Mouse (Mus musculus): ENCODE data around the gene Ppef2. TPM values are rescaled to one million over a fixed set of nuclear protein-coding genes. Genes with fewer than 3 reads are reported as not detected.

The Ppef2 gene
- polyA plus RNA-seq, 1 experiment from 2014 or later, result 0.68 TPM

GRCm38 (mm10) chr5:92263761-92264359, 7.8 kb upstream of the Ppef2 start:
- Histone ChIP-seq H3K4me2 (no peak overlapping the region), H3K4me1 (0 out of 2 replicates have a peak, but pooled peaks cover 10% of the 10 kb centered on the region), H3K4me3 (replicated peaks) (no peak overlapping the region), H3K27me3 (replicated peaks) (no peaks in the 10 kb centered on the region), H3K9me3 (no peaks in the 10 kb centered on the region), H3K27ac (no peak overlapping the region), H3K36me3 (no peaks in the 10 kb centered on the region), H3K9ac (no peak overlapping the region)
- peak; percentile 50; the same call in 1 of the 2 replicates for ATAC-seq (ENCODE audit: insufficient read depth, low FRiP score, low read depth)
- WGBS, result 51% methylated on average over 4 of the region's 4 CpGs

- Histone ChIP-seq H3K36me3 (no peaks in the 10 kb centered on the region), H3K27ac (no peak overlapping the region), H3K4me2 (no peak overlapping the region), H3K9me3 (no peaks in the 10 kb centered on the region), H3K9ac (no peak overlapping the region), H3K27me3 (replicated peaks) (no peaks in the 10 kb centered on the region), H3K4me1 (0 out of 2 replicates have a peak, but pooled peaks cover 10% of the 10 kb centered on the region), H3K4me3 (replicated peaks) (no peak overlapping the region)
- WGBS, result 82% methylated on average over 8 of the region's 8 CpGs
- ATAC-seq (ENCODE audit: insufficient read depth, low FRiP score, low read depth), result no peak
Measured at GRCm38 (mm10) chr5:92262646-92263045, 6.6 kb upstream of the Ppef2 start.

DNA sequence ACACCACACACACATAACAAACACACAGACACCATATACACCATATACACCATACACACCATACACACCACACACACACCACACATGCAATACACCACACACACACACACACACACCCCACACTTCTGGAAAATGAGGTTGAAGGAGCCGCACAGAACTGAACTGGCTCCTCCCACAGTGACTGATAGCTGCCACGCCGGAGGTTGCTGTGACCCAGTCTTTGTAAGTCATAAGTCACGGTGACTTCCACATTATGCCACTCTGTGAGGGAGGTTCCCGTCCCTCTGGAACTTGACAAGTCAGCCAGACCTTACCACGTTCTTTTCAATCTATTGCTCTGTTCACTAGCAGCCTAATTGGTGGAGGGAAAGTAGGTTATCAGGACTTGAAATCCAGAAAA, 1.6 kb downstream of the Ppef2 start:
- Histone ChIP-seq H3K4me1 (no peaks in the 10 kb centered on the region), H3K9me3 (no peaks in the 10 kb centered on the region), H3K27ac (no peak overlapping the region), H3K36me3 (no peaks in the 10 kb centered on the region), H3K4me2 (no peak overlapping the region), H3K27me3 (replicated peaks) (no peaks in the 10 kb centered on the region), H3K9ac (no peak overlapping the region), H3K4me3 (replicated peaks) (no peak overlapping the region)
- 57% methylated on average over 6 of the region's 6 CpGs for WGBS
- no peak for ATAC-seq (ENCODE audit: insufficient read depth, low FRiP score, low read depth)

DNA sequence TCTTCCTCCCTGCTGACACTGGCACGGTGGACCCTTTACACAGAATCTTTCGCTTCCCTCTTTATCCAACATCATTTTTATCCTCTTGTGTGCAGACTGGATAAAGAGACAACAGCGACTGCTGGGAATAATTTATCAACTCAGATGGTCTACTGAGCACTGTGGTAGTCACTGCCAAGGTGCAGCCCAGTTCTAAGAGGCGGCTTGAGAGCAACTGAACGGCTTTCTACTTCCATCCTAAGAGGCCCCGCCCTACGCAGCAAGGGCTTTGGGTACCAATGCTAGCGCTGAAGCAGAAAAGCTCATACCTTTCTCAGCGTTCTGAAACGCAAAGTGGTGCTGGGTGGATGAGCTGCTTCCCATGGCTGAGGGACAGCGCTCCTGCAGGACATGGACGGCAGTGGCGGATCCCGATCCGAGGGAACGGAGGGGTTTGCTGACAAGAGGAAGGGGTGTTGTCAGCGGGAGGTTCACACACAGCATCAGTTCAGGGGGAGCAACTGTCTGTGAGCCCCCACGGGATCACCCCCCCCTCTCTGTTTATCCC, 3.2 kb downstream of the Ppef2 start:
- Histone ChIP-seq H3K4me2 (peak overlapping the region; percentile 11; the same call in 1 of the 2 replicates), H3K27me3 (replicated peaks) (no peaks in the 10 kb centered on the region), H3K4me1 (no peaks in the 10 kb centered on the region), H3K4me3 (replicated peaks) (no peak overlapping the region), H3K27ac (no peak overlapping the region), H3K9ac (no peak overlapping the region), H3K9me3 (no peaks in the 10 kb centered on the region; the same call in 1 of the 2 replicates), H3K36me3 (no peaks in the 10 kb centered on the region)
- 0 out of 2 replicates have a peak, but pooled peaks have one; percentile 10 for ATAC-seq (ENCODE audit: insufficient read depth, low FRiP score, low read depth)
- WGBS, result 22% methylated on average over 18 of the region's 18 CpGs

DNA sequence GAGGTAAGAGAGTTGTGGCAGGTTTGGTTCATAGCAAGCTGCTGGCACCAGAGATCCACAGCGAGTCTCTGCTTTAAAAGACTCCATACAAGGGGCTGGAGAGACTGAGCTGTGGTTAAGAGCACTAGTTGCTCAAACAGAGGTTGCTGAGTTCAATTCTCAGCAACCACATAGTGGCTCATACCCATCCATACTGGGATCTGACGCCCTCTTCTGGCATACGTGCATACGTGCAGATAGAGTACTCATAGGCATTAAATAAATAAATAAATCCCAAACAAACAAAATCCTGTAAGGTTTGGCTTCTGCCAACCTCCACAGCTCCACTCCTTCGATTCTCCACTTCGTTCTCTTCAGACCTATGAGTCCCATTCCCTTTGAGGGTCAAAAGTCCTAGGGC, 4.0 kb downstream of the Ppef2 start:
- Histone ChIP-seq H3K36me3 (no peaks in the 10 kb centered on the region), H3K4me2 (no peak overlapping the region), H3K4me1 (no peaks in the 10 kb centered on the region), H3K27me3 (replicated peaks) (no peaks in the 10 kb centered on the region), H3K9ac (no peak overlapping the region), H3K4me3 (replicated peaks) (no peak overlapping the region), H3K27ac (no peak overlapping the region), H3K9me3 (no peaks in the 10 kb centered on the region; the same call in 1 of the 2 replicates)
- no peak for ATAC-seq (ENCODE audit: insufficient read depth, low FRiP score, low read depth)
- 92% methylated on average over 6 of the region's 6 CpGs for WGBS

DNA sequence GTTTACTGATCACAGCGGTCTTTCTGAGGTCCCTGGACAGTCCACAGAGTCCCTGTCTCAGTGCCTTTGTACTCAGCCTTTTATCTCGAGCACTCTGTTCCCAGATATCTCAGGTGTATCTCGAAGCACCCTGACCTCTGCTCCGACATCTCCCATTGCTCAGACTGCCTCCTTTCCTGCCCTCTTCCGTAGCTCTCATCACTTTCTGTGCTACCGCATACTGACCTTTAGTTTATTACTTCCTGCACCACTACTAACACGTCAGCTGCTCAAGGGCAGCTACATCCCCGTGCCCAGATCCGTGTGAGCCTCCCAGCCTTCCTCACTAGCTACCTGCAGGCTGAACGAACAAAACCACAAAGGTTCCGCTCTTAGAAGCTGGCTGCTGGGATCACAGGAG, 7.5 kb downstream of the Ppef2 start:
- Histone ChIP-seq H3K4me1 (no peaks in the 10 kb centered on the region), H3K4me2 (no peak overlapping the region), H3K36me3 (no peaks in the 10 kb centered on the region), H3K27ac (no peak overlapping the region), H3K27me3 (replicated peaks) (no peaks in the 10 kb centered on the region), H3K4me3 (replicated peaks) (no peak overlapping the region), H3K9ac (no peak overlapping the region), H3K9me3 (no peaks in the 10 kb centered on the region; the same call in 1 of the 2 replicates)
- no peak for ATAC-seq (ENCODE audit: insufficient read depth, low FRiP score, low read depth)
- WGBS, result 82% methylated on average over 11 of the region's 11 CpGs

DNA sequence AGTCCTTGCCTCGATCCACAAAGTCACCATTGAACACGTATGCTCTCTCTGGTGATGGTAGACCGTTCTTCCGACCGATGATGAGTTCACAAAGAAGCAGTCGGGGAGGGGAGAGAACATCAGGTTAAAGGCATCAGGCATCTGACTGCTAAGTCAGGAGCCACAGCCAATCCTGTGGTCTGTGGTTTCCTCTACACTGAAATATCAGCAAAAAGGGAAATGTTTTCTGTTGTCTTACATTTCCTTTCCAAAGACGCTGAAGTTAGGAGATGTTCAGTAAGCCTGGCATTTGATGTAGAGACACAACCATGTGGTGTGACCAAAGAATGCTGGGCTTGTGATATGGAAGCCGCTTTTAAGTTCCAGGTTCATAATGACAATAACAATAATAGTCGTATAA, 10.6 kb downstream of the Ppef2 start:
- Histone ChIP-seq H3K36me3 (no peaks in the 10 kb centered on the region), H3K9me3 (no peaks in the 10 kb centered on the region; the same call in 1 of the 2 replicates), H3K9ac (no peak overlapping the region), H3K4me1 (no peaks in the 10 kb centered on the region), H3K4me3 (replicated peaks) (no peak overlapping the region), H3K27ac (no peak overlapping the region), H3K4me2 (no peak overlapping the region), H3K27me3 (replicated peaks) (no peaks in the 10 kb centered on the region)
- 85% methylated on average over 9 of the region's 9 CpGs for WGBS
- ATAC-seq (ENCODE audit: insufficient read depth, low FRiP score, low read depth), result no peak

DNA sequence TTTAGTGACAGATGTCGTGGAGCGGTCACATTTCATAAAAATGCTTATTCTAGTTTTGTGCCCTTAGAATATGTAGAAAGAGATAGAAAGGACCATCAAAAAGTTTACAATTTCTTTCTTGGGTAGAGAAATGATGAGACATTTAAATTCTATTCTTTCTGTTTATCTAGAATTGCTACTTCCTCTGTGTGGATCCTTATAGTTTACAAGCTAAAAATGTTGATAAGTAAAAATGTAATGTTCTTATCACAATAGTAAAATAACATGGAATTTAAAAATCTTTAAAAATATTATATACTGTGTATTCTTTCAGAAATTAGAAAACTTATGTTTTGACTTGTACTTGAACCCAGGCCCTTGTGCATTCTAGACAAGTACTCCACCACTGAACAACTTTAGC, 11.2 kb downstream of the Ppef2 start:
- no peaks in the 10 kb centered on the region; the same call in 1 of the 2 replicates for H3K9me3 ChIP-seq
- no peak overlapping the region for H3K4me2 ChIP-seq
- ATAC-seq (ENCODE audit: insufficient read depth, low FRiP score, low read depth), result no peak
- H3K36me3 ChIP-seq, result no peaks in the 10 kb centered on the region
- H3K27me3 ChIP-seq (replicated peaks), result no peaks in the 10 kb centered on the region
- whole genome bisulfite sequencing, result 96% methylated on average over 2 of the region's 2 CpGs
- H3K9ac ChIP-seq, result no peak overlapping the region
- H3K4me1 ChIP-seq, result no peaks in the 10 kb centered on the region
- no peak overlapping the region for H3K27ac ChIP-seq
- H3K4me3 ChIP-seq (replicated peaks), result no peak overlapping the region

- no peaks in the 10 kb centered on the region for H3K9me3 ChIP-seq
- no peak overlapping the region for H3K9ac ChIP-seq
- no peaks in the 10 kb centered on the region for H3K36me3 ChIP-seq
- H3K27me3 ChIP-seq (replicated peaks), result no peaks in the 10 kb centered on the region
- H3K4me3 ChIP-seq (replicated peaks), result no peak overlapping the region
- H3K4me1 ChIP-seq, result no peaks in the 10 kb centered on the region
- WGBS, result 95% methylated on average over 12 of the region's 12 CpGs
- no peak for ATAC-seq (ENCODE audit: insufficient read depth, low FRiP score, low read depth)
- H3K27ac ChIP-seq, result no peak overlapping the region
- no peak overlapping the region for H3K4me2 ChIP-seq
Measured at GRCm38 (mm10) chr5:92240769-92241168, 15.3 kb downstream of the Ppef2 start.

DNA sequence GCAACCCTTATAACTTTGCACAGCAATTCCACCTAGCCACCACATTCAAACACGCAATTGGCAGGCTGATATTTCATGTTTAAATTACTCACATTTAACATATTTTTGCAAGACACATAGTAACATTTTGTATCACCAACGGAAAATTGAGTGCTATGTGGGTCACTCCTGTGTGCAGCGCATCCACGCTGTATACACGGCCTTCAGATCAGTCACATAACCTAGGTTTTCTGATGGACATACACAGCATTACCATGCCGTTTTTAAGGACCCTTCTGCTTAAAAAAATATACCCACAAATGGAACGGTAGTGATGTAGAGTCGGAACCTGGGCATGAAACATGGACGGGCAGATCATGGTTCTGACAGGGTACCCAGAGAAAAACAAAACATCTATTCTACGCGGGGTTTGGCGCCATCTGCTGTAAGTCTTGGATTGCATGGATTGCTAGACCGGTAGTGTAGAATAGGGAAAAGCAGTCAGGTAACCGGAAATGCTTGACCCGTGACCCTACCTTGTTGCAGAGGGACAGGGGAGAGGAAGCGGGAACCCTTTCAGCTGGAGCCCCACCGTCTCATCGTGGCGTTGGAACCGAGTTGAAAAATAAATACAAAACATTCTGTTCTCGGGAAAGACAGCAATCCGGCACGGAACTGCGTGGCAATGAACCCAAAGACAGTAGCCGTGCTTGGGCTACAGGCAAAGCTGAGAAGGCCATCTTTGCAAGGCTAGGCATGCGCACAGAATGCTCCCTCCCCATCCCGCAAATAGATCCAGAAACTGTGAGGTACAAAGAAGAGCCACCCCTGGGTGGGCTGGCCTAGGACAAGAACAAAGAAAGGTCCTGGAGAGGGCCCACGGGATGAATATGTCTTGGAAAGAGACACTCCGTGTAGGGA, 16.5 kb downstream of the Ppef2 start:
- Histone ChIP-seq H3K4me2 (0 out of 2 replicates have a peak overlapping the region, but pooled peaks have one; percentile 19), H3K4me1 (0 out of 2 replicates have a peak, but pooled peaks cover 5% of the 10 kb centered on the region)
- 40% methylated on average over 29 of the region's 29 CpGs for WGBS

GRCm38 (mm10) chr5:92234939-92235557, 21.0 kb downstream of the Ppef2 start:
- Histone ChIP-seq H3K4me3 (replicated peaks) (no peak overlapping the region), H3K4me1 (0 out of 2 replicates have a peak, but pooled peaks cover 5% of the 10 kb centered on the region), H3K4me2 (peak overlapping the region; percentile 32), H3K27me3 (replicated peaks) (no peaks in the 10 kb centered on the region), H3K9ac (no peak overlapping the region), H3K36me3 (no peaks in the 10 kb centered on the region), H3K27ac (peak overlapping the region; percentile 57; the same call in 1 of the 2 replicates), H3K9me3 (no peaks in the 10 kb centered on the region)
- WGBS, result 20% methylated on average over 5 of the region's 5 CpGs
- peak; percentile 67; the same call in 1 of the 2 replicates for ATAC-seq (ENCODE audit: insufficient read depth, low FRiP score, low read depth)

More for the DNA sequence above, 16.5 kb downstream of the Ppef2 start:
- H3K27me3 ChIP-seq (replicated peaks), result no peaks in the 10 kb centered on the region
- H3K9ac ChIP-seq, result no peak overlapping the region
- H3K27ac ChIP-seq, result no peak overlapping the region
- H3K4me3 ChIP-seq (replicated peaks), result no peak overlapping the region
- peak; percentile 29; the same call in 1 of the 2 replicates for ATAC-seq (ENCODE audit: insufficient read depth, low FRiP score, low read depth)
- no peaks in the 10 kb centered on the region for H3K36me3 ChIP-seq
- no peaks in the 10 kb centered on the region for H3K9me3 ChIP-seq
